Mouse (Mus musculus): ENCODE measurements around the gene Irf2.

GRCm38 (mm10) chr8:46862508-46862907 is 123.0 kb downstream of the Irf2 start:
- TF ChIP-seq CTCF (IDR thresholded peaks at IDR 0.05; ENCODE audit: insufficient read depth, low read depth, low read length) (no peak), POLR2A (IDR thresholded peaks at IDR 0.05; ENCODE audit: insufficient read depth, low read depth, low read length) (no peak)

Measured in olfactory bulb, adult 2 months (tissue).